Mouse (Mus musculus) liver, embryonic 14.5 days (tissue): Measurements from ENCODE around the gene Slco4a1. TPM values are rescaled to one million over a fixed set of nuclear protein-coding genes. Genes with fewer than 3 reads are reported as not detected.

Source experiments
- ATAC-seq: fragments of 200-750 bp; cut with Nextera tagmentation; 2 replicates; pipeline ENCODE4 v1.8.0; 2017; ENCODE audit warnings: moderate number of reproducible peaks, mild to moderate bottlenecking, moderate library complexity; ENCODE audit not compliant: insufficient read depth
- DNase-seq, 3 experiments: peaks; one replicate each; pipeline ENCODE4 v3.0.0-alpha.2; 2012 to 2013; ENCODE audit warnings: low read depth in 3 of 3, low spot score in 3 of 3
- H3K27ac ChIP-seq: fragments of 300-500 bp; sonication (generic); 2 replicates; pipeline ENCODE4 v1.5.1; 2014; ENCODE audit warnings: moderate library complexity, mild to moderate bottlenecking, control low read depth, inconsistent platforms
- H3K27me3 ChIP-seq: fragments of 300-500 bp; sonication (generic); 2 replicates; pipeline ENCODE4 v1.6.1; 2014; ENCODE audit warnings: mild to moderate bottlenecking, low read length, moderate library complexity; ENCODE audit not compliant: control insufficient read depth, insufficient read depth
- H3K36me3 ChIP-seq: fragments of 300-500 bp; sonication (generic); replicated peaks from 2 replicates; pipeline ENCODE4 v1.6.1; 2014; ENCODE audit warnings: low read depth; ENCODE audit not compliant: control insufficient read depth, insufficient read depth
- H3K4me1 ChIP-seq, 2 experiments: fragments of 200-500 bp in 1 of 2; fragments of 300-500 bp in 1 of 2; sonication (generic) in 1 of 2; replicated peaks; 2 replicates each; pipeline ENCODE4 v1.6.1; 2012 to 2014; ENCODE audit warnings: antibody characterized with exemption in 1 of 2, inconsistent platforms in 1 of 2, low read length in 1 of 2; ENCODE audit not compliant: control insufficient read depth in 2 of 2, insufficient read depth in 2 of 2
- H3K4me2 ChIP-seq: fragments of 300-500 bp; sonication (generic); 2 replicates; pipeline ENCODE4 v1.6.1; 2014; ENCODE audit warnings: low read depth, mild to moderate bottlenecking, control low read depth, moderate library complexity
- H3K4me3 ChIP-seq, 2 experiments: fragments of 200-500 bp in 1 of 2; fragments of 300-500 bp in 1 of 2; sonication (generic) in 1 of 2; 2 replicates each; pipeline ENCODE4 v1.5.1; 2012 to 2014; ENCODE audit warnings: low read depth in 2 of 2, low read length in 2 of 2, mild to moderate bottlenecking in 2 of 2, control low read depth in 1 of 2, inconsistent platforms in 1 of 2, moderate library complexity in 1 of 2; ENCODE audit not compliant: insufficient read depth in 1 of 2
- H3K9ac ChIP-seq: fragments of 300-500 bp; sonication (generic); replicated peaks from 2 replicates; pipeline ENCODE4 v1.6.1; 2014; ENCODE audit warnings: mild to moderate bottlenecking, control low read depth, moderate library complexity
- H3K9me3 ChIP-seq: fragments of 300-500 bp; sonication (generic); 2 replicates; pipeline ENCODE4 v1.6.1; 2016; ENCODE audit warnings: low read length, mixed read lengths; ENCODE audit not compliant: control insufficient read depth
- CTCF ChIP-seq: IDR thresholded peaks from 2 replicates; pipeline ENCODE4 v1.5.1; 2016; ENCODE audit warnings: antibody characterized with exemption, low read depth, control low read depth
- EP300 ChIP-seq: IDR thresholded peaks from 2 replicates; pipeline ENCODE4 v1.6.1; 2016; ENCODE audit warnings: antibody characterized with exemption, low read depth
- WGBS: fragments of 180-500 bp; shearing (Covaris S2); extraction: QIAGEN DNeasy Blood & Tissue Kit; methylation state at CpG from one replicate; pipeline ENCODE4 v1.1.7; 2014; ENCODE audit not compliant: insufficient replicate concordance; 5-methylcytosine and 5-hydroxymethylcytosine counted together
- polyA plus RNA-seq, 2 experiments: library from polyadenylated mRNA; depleted of rRNA in 1 of 2; stranded (reverse) in 1 of 2; unstranded in 1 of 2; fragments of >200 nt; fragmentation: Nextera tagmentation in 1 of 2; extraction: Ambion mirVana in 1 of 2; gene quantifications; 2 replicates each; pipeline versions ENCODE4 v1.2.1 to v1.2.3; 2012 to 2014

The Slco4a1 gene
- polyA plus RNA-seq, 2 experiments = 0.28 to 0.65 TPM

GRCm38 (mm10) chr2:180482274-180482673, 26.2 kb downstream of the Slco4a1 start:
- 34% methylated on average over 16 of the region's 16 CpGs for WGBS
- Histone ChIP-seq H3K4me2 (no peak overlapping the region), H3K4me1 (no peaks in the 10 kb centered on the region), H3K9ac (no peak overlapping the region), H3K27ac (no peak overlapping the region), H3K27me3 (no peaks in the 10 kb centered on the region), H3K9me3 (no peaks in the 10 kb centered on the region), H3K36me3 (no peaks in the 10 kb centered on the region), H3K4me3 (no peak overlapping the region)
- ATAC-seq (no peak), DNase-seq (no peak)
- TF ChIP-seq CTCF (no peak), EP300 (no peak)

GRCm38 (mm10) chr2:180484882-180485281, 28.8 kb downstream of the Slco4a1 start:
- DNase-seq (no peak), ATAC-seq (no peak)
- no peaks in the 10 kb centered on the region for H3K9me3 ChIP-seq
- whole genome bisulfite sequencing = 44% methylated on average over 4 of the region's 4 CpGs
- no peaks in the 10 kb centered on the region for H3K36me3 ChIP-seq
- H3K4me3 ChIP-seq = no peak overlapping the region
- H3K27me3 ChIP-seq = peaks cover 2% of the 10 kb centered on the region; the same call in 1 of the 2 replicates
- H3K9ac ChIP-seq = no peak overlapping the region
- TF ChIP-seq EP300 = no peak
- TF ChIP-seq CTCF = no peak
- no peak overlapping the region for H3K27ac ChIP-seq
- no peak overlapping the region for H3K4me2 ChIP-seq
- no peaks in the 10 kb centered on the region for H3K4me1 ChIP-seq

- DNase-seq = no peak
- no peak overlapping the region for H3K4me2 ChIP-seq
Observed at GRCm38 (mm10) chr2:180485306-180485705, 29.3 kb downstream of the Slco4a1 start.

GRCm38 (mm10) chr2:180488210-180488751, 32.2 kb downstream of the Slco4a1 start:
- TF ChIP-seq CTCF (no peak), EP300 (no peak)
- H3K9me3 ChIP-seq = no peaks in the 10 kb centered on the region
- H3K36me3 ChIP-seq = no peaks in the 10 kb centered on the region
- no peak overlapping the region for H3K9ac ChIP-seq
- 17% methylated on average over 17 of the region's 17 CpGs for WGBS
- no peak overlapping the region for H3K27ac ChIP-seq
- no peak overlapping the region for H3K4me3 ChIP-seq
- DNase-seq = no peak
- H3K4me1 ChIP-seq = no peaks in the 10 kb centered on the region
- peaks cover 2% of the 10 kb centered on the region; the same call in 1 of the 2 replicates for H3K27me3 ChIP-seq
- ATAC-seq = no peak
- no peak overlapping the region for H3K4me2 ChIP-seq

More at GRCm38 (mm10) chr2:180485306-180485705, 29.3 kb downstream of the Slco4a1 start:
- TF ChIP-seq CTCF (no peak), EP300 (no peak)
- H3K27ac ChIP-seq = no peak overlapping the region
- H3K9me3 ChIP-seq = no peaks in the 10 kb centered on the region
- H3K36me3 ChIP-seq = no peaks in the 10 kb centered on the region
- 77% methylated on average over 3 of the region's 3 CpGs for WGBS
- peaks cover 2% of the 10 kb centered on the region; the same call in 1 of the 2 replicates for H3K27me3 ChIP-seq
- H3K4me3 ChIP-seq = no peak overlapping the region
- H3K9ac ChIP-seq = no peak overlapping the region
- ATAC-seq = no peak
- H3K4me1 ChIP-seq = no peaks in the 10 kb centered on the region

- TF ChIP-seq EP300 (no peak), CTCF (no peak)
- ATAC-seq = no peak
- no peak overlapping the region for H3K4me3 ChIP-seq
- H3K9ac ChIP-seq = no peak overlapping the region
- no peaks in the 10 kb centered on the region for H3K9me3 ChIP-seq
- H3K4me2 ChIP-seq = no peak overlapping the region
- H3K27me3 ChIP-seq = peaks cover 16% of the 10 kb centered on the region
- H3K4me1 ChIP-seq = no peaks in the 10 kb centered on the region
- H3K36me3 ChIP-seq = no peaks in the 10 kb centered on the region
- 46% methylated on average over 8 of the region's 8 CpGs for WGBS
- no peak overlapping the region for H3K27ac ChIP-seq
- DNase-seq = no peak
Observed at GRCm38 (mm10) chr2:180495906-180496305, 39.9 kb downstream of the Slco4a1 start.
